Mouse (Mus musculus): ENCODE measurements around the gene Wdfy1.

Wdfy1 gene

DNA sequence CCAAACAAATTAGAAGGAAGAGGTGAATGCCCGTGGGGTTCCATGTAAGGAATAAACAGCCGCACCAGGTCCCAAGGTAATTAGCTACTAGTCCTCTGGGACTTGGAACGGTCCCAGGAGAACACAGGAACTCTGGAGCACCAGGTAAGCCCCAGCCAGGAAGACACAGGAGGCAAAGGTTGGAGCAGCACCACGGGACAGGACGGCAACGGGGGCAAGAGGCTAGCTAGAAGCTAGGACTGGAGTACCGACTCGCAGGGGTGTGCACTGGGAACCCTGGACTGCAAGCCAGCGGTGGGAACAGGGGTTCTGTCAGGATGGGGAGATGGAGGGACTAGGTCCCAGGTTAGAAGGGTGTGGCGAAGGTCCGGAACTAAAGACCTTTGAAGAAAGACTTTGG, 15.3 kb downstream of the Wdfy1 start:
- peak in 1 of 2 experiments; percentile 39 for DNase-seq

DNA sequence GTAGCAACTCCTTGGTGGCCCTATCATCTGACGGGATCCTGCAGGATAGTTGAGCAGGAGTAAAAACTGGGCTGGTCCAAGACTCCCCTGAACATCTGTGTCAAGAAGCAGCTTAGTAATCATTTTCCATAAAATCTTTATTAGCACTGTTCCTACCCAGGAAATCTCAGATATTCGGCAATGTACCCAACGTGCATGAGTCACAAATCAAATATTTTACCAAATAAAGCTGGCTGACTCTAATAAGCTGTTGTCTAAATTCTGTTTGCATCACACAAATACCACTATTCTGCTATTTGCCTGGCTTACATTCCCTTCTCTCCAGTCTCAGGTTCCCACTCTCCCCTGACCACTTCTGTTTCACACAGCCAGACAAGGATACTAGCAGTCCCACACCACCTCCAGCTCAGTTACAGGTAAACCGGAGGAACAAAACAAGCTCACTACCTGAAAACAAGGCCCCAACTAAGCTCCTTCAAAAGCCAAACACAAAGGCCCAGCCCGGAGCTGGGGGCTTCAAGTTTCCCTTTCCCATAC, 16.4 kb downstream of the Wdfy1 start:
- DNase-seq, result no peak

DNA sequence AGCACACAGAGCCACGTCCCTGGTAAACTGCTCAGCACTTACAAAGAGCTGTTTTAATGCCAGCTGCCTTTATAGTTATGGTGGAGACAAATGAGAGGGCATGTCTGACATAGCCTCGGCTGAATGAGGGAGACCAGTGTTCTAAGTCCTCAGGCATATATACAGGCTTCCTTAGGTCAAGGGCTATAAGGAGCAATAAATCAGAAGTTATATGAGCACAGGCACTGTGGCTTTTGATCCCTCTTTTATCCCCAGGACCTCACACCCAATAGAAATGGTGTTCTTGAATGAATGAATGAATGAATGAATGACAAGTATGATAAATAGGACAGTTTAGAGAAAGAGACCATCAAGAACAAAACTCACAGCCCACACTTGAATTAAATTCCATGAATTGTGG, 16.9 kb downstream of the Wdfy1 start:
- DNase-seq, result no peak

DNA sequence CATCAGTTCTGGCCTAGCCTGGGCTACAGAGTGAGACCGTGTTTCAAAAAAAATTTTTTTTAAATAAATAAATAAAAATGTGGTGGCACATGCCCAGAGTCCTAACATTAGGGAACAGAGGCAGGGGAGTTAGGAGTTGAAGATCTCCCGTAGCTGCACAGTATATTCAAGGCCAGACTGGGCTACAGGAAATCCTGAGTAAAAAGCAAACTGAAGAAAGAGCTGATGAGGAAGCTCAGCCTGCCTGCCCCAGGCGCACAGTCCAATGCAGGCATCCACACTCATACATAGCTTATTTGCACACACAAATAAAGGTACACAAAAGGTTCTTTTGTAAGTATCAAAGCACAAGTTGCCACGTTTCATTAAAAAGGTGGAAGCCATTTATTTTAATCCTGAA, 18.3 kb downstream of the Wdfy1 start:
- no peak for DNase-seq

DNA sequence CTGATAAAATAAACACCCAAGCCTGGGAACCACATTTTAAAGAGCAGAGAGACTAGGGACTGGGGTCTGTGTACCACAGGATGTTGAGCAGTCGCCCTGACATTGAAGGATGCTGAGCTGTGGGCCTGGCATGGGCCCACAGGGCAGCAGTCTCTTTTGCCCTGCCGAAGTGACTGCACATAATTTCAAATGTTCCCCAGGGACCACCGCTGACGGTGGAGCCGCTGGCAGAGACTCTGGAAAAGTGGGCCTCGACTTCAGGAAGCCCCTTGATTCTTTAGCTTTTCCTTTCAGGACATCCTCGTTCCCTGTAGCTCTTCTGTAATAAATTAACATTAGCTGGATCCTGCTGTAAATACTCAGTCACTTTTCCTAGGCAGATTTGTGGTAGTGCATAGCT, 18.8 kb downstream of the Wdfy1 start:
- peak in 1 of 2 experiments; percentile 52 for DNase-seq

DNA sequence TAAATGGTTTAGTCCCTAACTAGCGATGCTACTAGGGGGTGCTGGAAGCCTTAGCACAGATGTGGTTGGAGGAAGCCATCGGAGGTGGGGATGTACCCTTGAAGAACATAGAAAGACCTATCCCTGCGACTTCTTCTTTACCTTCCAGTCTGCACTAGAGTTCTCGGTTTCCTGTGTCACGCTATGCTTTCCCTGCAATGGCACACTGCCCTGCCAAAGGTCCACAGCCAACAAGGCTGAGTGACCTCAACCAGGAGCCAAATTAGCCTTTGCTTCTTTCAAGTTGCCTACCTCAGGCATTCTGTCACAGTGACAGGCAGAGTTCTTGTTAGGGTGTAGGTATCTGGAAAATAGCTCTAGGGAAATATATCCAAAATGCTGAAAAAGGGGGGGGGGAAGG, 19.5 kb downstream of the Wdfy1 start:
- DNase-seq, result no peak

DNA sequence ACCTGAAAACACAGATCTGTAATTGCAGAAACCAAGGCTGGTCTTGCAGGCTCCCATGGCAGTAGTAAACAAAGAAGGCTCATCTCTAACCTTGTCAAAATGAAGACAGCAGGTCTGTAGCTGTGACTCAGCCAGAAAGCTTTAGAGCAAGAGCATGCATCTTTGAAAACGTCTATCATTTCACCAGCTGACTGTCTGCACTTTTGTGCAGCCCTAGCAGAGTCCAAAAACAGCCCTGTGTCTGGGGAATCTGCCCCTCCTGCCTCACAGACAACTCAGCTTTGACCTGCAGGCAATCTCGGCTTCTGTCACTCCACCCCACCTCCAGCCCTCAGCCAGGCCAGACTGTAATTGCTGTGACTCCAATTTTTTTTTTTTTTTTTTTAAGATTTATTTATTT, 20.6 kb downstream of the Wdfy1 start:
- no peak for DNase-seq

DNA sequence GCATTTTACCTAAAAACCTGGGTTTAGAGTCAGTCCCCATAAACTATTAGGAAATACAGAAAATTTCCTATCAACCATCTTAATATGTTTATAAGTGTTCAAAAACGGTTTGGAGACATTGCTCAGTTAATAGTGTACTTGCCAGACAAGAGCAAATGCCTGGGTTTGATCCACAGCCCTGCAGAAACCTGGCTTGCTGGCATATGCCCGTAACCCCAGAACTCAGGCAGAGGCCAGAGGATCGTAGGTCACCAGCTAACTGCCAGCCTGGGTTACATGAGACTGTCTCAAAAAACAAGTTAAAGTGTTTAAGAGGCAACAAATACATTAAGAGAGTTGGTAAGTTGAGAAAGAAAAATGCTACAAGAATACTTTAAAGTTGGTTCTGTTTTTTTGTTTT, 21.0 kb downstream of the Wdfy1 start:
- DNase-seq, result no peak

DNA sequence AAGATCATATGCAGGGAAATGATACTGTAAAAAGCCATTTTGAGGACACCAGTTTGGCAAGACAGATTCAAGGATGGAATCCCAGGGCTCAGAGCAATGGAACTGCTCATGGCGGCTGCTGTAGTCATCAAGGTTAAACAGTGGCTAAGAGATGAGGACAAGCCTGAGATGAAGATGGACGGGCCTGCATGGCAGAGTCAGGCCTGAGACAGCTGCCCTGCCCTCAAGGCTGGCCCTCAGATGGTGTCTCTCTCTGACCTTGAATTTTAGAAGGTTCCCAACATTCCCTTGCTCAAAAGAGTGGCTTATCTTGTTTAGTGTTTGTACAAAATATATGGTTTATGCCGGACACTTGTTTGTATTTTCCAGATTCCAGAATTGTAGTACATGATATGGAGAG, 22.5 kb downstream of the Wdfy1 start:
- no peak for DNase-seq

DNA sequence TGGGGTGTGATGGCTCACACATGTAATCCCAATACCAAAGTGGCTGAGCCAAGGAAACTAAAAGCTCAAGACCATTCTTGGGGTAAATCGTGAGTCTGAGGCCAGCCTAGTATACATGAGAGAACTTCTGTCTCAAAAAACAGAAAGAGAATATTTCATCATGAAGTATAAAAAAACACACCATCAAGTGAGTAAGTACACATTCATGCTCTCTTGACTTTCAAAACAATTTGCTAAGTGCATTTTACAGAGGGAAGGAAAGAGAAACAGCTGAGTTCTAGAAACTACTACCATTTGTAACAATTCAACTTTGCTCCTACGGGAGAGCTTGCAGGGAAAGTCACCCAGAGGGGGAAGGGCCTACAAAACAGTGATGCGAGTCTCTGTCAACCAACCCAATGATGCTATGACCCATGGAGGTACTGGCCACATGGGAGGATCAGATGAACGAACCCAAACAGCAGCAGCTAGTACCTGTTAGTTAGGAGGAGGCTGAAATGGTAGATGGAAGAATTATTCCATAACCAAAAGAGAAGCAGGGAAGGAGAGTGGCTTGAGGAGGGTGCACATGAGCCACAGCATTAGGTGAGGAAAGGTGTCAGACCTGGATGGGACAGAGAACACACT, 23.1 kb downstream of the Wdfy1 start:
- DNase-seq, result no peak

DNA sequence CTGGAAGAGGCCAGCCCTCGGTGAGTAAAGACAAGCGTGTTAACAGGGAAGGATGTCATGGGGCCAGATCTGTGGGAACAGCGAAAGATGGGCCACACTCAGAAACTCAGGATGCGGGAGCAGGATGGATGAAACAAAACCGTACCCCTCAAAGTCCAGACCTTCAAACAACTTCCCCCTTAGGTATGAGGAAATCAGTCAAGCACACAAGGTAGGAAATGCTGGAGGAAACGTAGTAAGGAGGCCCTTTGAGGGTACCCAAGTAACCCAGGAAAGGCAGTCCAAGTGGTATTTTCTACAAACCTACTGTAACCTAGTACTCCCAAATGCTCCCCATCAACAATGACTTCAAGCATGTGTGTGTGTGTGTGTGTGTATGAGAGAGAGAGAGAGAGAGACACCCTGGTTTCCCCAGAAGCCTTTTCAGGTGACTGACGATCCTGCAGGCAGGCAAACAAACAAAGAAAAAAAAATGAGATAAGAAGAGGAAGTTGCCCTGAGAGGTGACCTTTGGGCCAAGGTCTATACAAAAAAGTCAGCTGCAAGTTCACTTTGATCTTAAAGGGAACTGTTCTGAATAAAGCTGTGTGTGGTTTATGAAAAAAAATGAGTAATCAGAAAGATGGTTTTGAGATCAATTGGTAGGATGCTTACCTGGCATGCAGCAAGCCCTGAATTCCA, 23.8 kb downstream of the Wdfy1 start:
- DNase-seq, result no peak

DNA sequence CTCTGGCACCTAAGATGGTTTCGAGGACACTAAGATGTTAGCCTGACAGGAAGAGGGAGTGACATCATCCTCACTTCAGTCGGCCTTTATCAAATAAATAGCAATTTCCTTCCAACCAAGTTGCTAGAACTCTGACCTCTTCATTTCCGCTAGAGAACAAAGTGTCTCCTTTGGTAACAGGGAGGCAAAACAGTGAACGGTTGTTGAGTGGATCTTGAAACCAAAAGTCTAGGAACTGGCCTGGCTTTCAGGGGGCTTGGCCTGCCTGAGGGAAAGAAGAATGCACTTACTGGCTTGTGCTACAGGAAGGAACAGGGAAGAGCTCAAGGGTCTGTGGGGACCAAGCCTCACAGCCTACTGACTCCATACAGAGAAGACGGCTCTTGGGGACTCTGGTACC, 24.8 kb downstream of the Wdfy1 start:
- peak in 1 of 2 experiments; percentile 40 for DNase-seq

DNA sequence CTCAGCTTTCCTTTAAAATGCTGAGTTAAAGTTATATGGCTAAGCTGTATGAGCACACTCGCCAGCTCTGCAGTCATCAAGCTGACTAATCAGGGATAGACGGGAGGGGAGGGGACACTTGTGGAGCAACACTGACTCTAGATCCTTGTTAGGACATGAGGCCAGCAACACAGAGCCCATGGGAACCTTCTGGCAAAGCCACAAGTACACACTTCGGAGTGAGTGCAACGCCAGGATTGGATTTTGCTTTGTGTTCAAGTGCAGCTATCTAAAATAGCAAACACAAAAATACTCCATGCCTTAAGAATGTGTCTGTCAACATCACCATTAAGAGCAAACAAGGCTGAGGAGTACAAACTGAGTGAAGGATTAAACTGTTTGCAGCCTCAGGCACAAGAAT, 29.9 kb downstream of the Wdfy1 start:
- peak; percentile 62 to 81 for DNase-seq

DNA sequence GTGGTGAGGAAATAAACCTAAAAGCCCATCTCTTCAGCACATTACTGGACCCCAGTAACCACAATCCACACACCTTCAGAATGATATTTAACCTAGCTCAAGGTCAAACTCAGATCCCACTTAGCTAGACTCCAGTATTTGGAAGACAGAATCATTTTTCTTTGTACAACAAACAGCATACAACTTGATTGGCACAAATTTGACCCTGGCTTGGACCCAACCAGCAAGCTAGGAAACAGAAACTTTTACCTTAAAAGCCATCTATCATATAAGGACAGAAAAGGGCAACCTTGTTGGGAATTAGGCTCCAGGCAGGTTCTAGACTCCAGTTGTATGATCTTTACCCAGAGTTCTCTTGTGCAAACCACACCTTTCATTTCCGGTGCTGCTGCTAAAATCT, 32.6 kb downstream of the Wdfy1 start:
- DNase-seq, result no peak

DNA sequence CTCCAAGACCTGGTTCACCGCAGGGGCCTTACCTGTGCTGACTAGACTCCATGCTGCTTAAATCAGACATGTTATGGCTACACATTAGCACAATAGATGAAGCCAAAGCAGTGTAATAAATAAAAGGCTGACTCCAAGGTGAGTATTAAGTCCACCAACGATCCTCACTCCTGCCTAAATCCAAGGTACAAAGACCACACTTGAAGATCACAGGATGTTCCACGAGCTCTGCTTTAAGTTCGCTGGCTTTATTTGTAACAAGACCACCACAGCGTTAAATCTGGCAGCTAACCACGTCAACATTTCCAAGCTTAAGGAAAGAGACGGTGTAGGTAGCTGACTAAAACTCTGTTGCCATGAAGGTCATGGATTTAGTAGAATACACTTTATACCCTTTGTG, 33.0 kb downstream of the Wdfy1 start:
- no peak for DNase-seq

DNA sequence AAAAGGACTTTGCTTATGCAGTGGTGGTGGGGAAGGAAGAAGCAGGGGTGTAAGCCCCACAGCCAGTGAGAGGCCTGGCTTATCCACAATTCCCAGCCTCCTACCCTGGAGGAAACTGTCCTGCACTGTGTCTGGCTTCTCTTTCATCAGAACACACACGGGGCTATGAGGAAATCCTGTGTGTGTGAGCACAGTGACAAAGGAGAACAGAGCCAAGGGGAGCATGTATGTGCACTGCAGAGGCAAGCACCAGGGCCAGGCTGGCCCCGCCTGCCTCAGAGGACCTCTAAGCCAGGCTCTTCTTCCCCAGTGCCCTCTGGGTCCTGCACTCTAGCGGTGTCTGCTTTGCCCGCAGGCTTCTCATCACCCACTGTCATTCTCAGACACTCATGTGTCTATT, 34.9 kb downstream of the Wdfy1 start:
- peak in 1 of 2 experiments; percentile 31 for DNase-seq

DNA sequence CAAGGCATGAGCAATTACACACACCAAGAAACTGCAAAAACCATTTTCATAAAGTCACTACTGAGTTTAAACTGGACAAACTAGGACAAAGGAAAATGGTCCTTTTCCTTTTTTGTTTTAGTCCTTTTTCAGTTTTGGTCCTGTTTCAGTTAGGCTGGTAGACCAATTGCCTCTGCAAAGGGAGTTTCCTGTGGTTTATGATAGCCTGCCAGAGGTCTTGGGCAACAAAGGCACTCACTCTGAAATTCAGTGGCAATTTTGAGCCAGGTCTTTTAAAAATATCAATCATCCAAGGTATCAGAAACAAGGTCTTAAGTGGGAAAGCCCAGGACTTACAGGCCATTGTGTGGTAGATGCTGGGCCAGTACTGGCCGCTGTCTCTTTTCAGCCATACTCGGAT, 36.2 kb downstream of the Wdfy1 start:
- DNase-seq, result no peak

DNA sequence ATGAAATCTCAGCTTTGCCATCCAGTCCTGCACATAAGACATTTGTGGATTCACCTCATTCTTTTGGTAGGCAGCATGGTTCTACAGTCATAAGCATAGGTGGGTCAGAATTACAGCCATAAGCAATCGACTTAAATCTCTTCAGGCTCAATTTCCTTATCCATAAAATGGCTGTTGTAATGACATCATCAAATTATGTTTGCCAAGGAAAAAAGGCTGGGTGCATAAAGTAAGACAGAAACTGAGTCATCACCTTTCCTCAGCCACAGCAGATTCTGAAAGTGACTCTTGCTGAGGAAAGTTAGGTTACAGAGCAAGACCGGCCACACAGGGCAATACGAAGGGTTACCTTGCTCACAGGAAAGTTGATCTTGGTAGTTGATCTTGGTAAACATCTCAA, 39.5 kb downstream of the Wdfy1 start:
- DNase-seq, result no peak

DNA sequence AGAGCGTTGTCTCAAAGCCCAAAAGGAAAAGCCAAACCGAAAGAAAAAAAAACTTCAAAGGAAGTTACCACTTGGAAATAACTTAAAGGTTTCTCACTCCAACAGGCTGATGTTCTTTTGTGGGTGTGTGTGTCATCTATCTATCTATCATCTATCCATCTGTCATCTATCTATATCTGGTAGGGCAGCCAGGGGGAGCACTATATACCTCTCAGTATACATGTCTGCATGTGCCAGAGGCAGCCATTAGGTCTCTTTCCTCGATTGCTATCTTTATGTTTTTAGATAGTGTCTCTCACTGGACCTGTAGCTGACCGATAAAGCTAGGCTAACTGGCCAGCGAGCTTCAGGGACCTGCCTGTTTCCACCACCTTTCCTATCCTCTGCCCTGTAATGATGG, 41.1 kb downstream of the Wdfy1 start:
- DNase-seq, result no peak

DNA sequence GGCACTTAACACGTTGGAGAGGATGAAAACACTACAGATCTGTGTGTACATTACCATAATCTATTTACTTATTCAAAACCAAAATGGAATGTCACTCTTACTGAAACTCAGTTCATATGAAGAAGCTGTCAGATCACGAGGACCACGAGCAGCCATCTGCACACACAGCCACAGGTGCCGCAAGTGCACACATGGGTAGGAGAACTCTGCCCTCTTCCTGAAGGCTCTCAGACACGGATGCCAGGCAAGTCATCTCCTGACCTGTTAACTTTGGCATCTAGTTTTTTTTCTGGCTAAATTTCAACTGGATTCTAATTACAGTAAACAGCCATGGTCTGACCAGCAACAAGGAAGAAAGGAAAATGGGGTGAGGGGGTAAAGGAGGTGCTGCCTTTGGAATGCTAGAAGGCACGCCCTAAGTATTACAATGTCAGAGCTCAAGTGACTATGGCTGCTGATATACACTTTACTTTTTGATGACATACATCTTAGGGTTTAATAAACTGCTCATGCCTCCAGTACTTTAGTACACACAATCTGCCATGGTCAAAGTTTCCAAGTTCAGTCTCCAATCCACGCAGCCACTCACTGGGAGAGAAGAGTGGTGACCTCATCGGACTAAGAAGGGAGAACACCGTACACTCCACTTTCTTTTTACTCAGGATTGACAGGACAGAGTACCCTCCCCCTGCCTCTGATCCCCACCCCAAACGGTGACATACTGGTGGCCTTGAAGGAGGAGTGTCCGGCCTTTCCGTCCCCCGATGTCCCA, 61.6 kb downstream of the Wdfy1 start:
- no peak for DNase-seq

DNA sequence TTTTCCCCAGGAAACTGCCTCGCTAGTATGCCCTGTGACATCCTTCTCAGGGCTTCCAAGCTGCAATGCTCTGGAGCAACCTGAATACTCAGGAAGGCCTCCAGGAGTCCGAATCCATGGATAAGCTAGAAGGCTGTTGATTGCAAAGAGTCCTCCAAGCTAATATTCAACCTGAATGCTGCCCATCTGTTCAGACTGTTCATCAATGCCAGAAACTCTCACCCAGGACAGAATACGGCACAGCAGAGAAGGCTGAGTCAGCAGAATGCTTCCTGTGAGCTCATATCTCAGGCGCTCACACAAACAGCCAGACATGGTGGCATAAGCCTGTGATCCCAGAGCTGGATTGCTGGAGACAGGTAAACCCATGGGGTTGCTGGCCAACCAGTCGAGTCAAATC, 62.9 kb downstream of the Wdfy1 start:
- no peak for DNase-seq

DNA sequence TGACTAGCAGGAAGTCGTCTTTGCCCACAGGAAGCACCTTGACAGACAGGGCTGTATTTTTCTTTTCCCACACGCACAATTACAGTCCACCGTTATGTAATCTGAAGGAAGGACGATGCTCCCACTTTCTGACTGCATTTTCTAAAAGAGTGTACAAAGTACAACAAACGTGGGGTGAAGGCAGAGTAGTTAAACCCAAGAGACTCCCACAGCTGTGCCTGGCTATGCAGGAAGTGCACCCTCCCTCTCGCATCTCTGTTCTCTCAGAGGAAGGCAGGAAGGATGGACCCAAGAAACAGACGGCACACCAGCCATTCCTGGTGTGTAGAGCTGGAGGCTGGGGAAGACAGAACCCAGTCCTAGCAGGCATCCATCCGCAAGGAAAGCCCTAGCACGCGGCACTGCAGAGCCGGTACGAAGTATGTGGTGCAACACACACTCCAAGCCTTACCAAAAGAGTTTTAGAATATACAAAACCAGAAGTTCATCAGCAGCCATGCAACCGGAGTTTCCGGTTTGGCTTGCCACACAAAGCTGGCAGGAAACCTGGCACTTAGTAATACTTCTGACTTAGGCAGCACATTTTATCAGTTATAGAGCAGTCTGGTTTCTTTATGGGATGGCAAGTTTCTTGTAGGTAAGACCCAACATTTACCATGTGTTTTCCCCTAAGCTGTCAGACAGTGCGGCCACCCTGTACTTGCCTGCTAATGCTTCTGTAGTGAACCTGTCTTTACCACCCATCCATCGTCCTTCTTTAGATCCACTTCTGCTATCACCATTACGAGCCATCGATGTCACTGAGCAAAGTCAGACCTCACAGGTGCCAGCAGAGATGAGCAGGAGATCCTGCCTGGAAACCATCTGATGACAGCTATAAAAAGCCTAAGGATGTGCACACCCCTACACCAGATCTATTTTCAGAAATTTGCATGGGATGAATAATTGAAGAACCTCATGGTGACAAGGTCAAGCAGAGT, 64.5 kb downstream of the Wdfy1 start:
- DNase-seq, result peak; percentile 41 to 47

DNA sequence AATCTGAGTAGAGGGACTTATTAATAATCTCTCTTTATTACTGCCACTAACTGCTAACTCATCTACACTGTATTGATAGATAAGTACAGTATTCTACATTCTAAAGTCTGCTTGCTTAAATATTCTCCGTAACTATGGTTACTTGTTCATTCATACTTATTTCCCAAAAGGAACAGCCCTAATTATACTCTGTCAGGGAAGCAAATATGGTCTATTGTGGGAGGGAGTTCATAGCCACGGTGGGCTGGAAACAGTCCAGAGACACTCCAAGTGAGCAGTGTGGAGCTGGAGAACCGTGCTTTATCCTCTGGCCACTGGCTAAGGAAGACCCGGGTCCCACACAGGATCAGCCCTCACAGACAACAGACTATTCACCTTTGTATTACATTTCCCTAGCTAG, 65.3 kb downstream of the Wdfy1 start:
- no peak for DNase-seq

Measured in lung, postnatal 4 days (tissue).